Mouse (Mus musculus): Measurements from ENCODE around the gene Ptpn21. TPM values are rescaled to one million over a fixed set of nuclear protein-coding genes. Genes with fewer than 3 reads are reported as not detected.

The Ptpn21 gene
- 3.4 and 3.7 TPM in 2 replicates for polyA plus RNA-seq (2015; fragmentation: Nextera tagmentation; extraction: Ambion mirVana)

GRCm38 (mm10) chr12:98736951-98737800, at the start of gene Ptpn21:
Gene Ptpn21, minus strand, starts transcription at chr12:98737405.
- Histone ChIP-seq H3K4me2 (ENCODE audit: low read length) (peak within 1 kb of the TSS; percentile 96), H3K27ac (ENCODE audit: low read depth, low read length) (peak within 1 kb of the TSS; percentile 50), H3K4me1 (ENCODE audit: control insufficient read depth, insufficient read depth, low read depth, low read length) (peaks cover 20% of the 10 kb centered on the region), H3K9ac (ENCODE audit: low read depth, low read length) (peak within 1 kb of the TSS; percentile 74), H3K9me3 (ENCODE audit: control insufficient read depth, low read length) (no peaks in the 10 kb centered on the region), H3K4me3 (ENCODE audit: low read length) (peak within 1 kb of the TSS; percentile 67), H3K27me3 (replicated peaks; ENCODE audit: control insufficient read depth, insufficient read depth, low read length) (0 out of 2 replicates have a peak, but pooled peaks cover 2% of the 10 kb centered on the region), H3K36me3 (ENCODE audit: control insufficient read depth, insufficient read depth, low read length) (no peaks in the 10 kb centered on the region)
- ATAC-seq: peak; percentile 27
- under 1% methylated on average over 59 of the region's 75 CpGs for whole genome bisulfite sequencing

DNA sequence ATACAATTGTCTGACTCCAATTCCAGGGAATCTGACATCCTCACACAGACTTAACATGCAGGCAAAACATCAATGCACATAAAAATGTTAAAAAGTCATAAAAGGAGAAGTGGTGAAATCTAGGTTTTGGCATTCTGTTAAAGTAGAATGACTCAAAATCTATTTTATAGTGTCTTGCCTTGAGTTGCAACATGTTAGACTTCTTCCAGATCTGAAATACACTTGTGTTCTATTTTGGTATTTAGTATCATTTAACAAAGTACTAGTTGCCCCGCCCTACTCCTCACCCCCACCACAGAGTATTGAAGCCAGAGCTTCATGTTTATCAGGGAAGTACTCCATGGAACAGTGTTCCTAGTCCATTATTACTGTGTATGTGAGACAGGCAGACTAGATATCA, 47.0 kb upstream of the Ptpn21 start:
- Histone ChIP-seq H3K27ac (ENCODE audit: low read depth, low read length) (no peak overlapping the region), H3K9ac (ENCODE audit: low read depth, low read length) (no peak overlapping the region), H3K36me3 (ENCODE audit: control insufficient read depth, insufficient read depth, low read length) (peaks cover 39% of the 10 kb centered on the region), H3K4me2 (ENCODE audit: low read length) (no peak overlapping the region), H3K9me3 (ENCODE audit: control insufficient read depth, low read length) (no peaks in the 10 kb centered on the region), H3K27me3 (replicated peaks; ENCODE audit: control insufficient read depth, insufficient read depth, low read length) (no peaks in the 10 kb centered on the region), H3K4me1 (ENCODE audit: control insufficient read depth, insufficient read depth, low read depth, low read length) (no peaks in the 10 kb centered on the region), H3K4me3 (ENCODE audit: low read length) (no peak overlapping the region)
- no peak for ATAC-seq
- WGBS: 97% methylated on average over 1 of the region's 1 CpGs

DNA sequence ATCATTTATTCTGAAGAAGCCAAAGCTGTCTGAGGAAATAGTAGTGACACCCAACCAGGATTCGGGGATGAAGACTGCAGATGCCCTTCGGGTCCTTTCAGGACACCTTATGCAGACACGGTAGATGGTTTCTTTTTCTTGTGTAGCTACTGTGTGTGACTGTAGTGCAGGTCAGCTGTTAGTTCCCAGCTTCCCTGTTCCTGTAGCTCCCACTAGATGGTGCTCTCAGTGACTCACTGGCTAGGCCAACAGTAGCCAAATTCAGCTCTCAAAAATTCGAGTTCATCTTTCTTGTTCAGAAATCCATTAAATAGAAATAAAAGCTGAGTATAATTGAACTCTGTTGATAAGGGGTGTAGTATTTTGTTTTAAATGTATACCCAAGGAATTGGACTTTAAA, 41.9 kb upstream of the Ptpn21 start:
- H3K4me1 ChIP-seq (ENCODE audit: control insufficient read depth, insufficient read depth, low read depth, low read length): no peaks in the 10 kb centered on the region
- peaks cover 36% of the 10 kb centered on the region for H3K36me3 ChIP-seq (ENCODE audit: control insufficient read depth, insufficient read depth, low read length)
- H3K9ac ChIP-seq (ENCODE audit: low read depth, low read length): no peak overlapping the region
- WGBS: 80% methylated on average over 4 of the region's 4 CpGs
- no peaks in the 10 kb centered on the region for H3K27me3 ChIP-seq (replicated peaks; ENCODE audit: control insufficient read depth, insufficient read depth, low read length)
- no peak overlapping the region for H3K27ac ChIP-seq (ENCODE audit: low read depth, low read length)
- H3K9me3 ChIP-seq (ENCODE audit: control insufficient read depth, low read length): no peaks in the 10 kb centered on the region
- ATAC-seq: peak; percentile 52; the same call in 1 of the 2 replicates
- H3K4me3 ChIP-seq (ENCODE audit: low read length): no peak overlapping the region
- H3K4me2 ChIP-seq (ENCODE audit: low read length): no peak overlapping the region

- Histone ChIP-seq H3K36me3 (ENCODE audit: control insufficient read depth, insufficient read depth, low read length) (peaks cover 29% of the 10 kb centered on the region), H3K4me1 (ENCODE audit: control insufficient read depth, insufficient read depth, low read depth, low read length) (no peaks in the 10 kb centered on the region)
These were observed 40.3 kb upstream of the Ptpn21 start for GRCm38 (mm10) chr12:98777509-98777908.

GRCm38 (mm10) chr12:98766241-98766640, 29.0 kb upstream of the Ptpn21 start:
- Histone ChIP-seq H3K27me3 (replicated peaks; ENCODE audit: control insufficient read depth, insufficient read depth, low read length) (no peaks in the 10 kb centered on the region), H3K9ac (ENCODE audit: low read depth, low read length) (no peak overlapping the region), H3K4me1 (ENCODE audit: control insufficient read depth, insufficient read depth, low read depth, low read length) (no peaks in the 10 kb centered on the region), H3K27ac (ENCODE audit: low read depth, low read length) (no peak overlapping the region), H3K4me2 (ENCODE audit: low read length) (no peak overlapping the region), H3K4me3 (ENCODE audit: low read length) (no peak overlapping the region), H3K9me3 (ENCODE audit: control insufficient read depth, low read length) (no peaks in the 10 kb centered on the region), H3K36me3 (ENCODE audit: control insufficient read depth, insufficient read depth, low read length) (peaks cover 52% of the 10 kb centered on the region)
- WGBS: 95% methylated on average over 2 of the region's 2 CpGs
- ATAC-seq: no peak

More at GRCm38 (mm10) chr12:98777509-98777908, 40.3 kb upstream of the Ptpn21 start:
- Histone ChIP-seq H3K9ac (ENCODE audit: low read depth, low read length) (no peak overlapping the region), H3K27me3 (replicated peaks; ENCODE audit: control insufficient read depth, insufficient read depth, low read length) (no peaks in the 10 kb centered on the region), H3K4me2 (ENCODE audit: low read length) (no peak overlapping the region), H3K9me3 (ENCODE audit: control insufficient read depth, low read length) (no peaks in the 10 kb centered on the region), H3K4me3 (ENCODE audit: low read length) (no peak overlapping the region), H3K27ac (ENCODE audit: low read depth, low read length) (no peak overlapping the region)
- ATAC-seq: no peak
- 86% methylated on average over 3 of the region's 3 CpGs for WGBS

- Histone ChIP-seq H3K4me2 (ENCODE audit: low read length) (no peak overlapping the region), H3K4me3 (ENCODE audit: low read length) (no peak overlapping the region), H3K27me3 (replicated peaks; ENCODE audit: control insufficient read depth, insufficient read depth, low read length) (no peaks in the 10 kb centered on the region), H3K27ac (ENCODE audit: low read depth, low read length) (no peak overlapping the region), H3K36me3 (ENCODE audit: control insufficient read depth, insufficient read depth, low read length) (peaks cover 54% of the 10 kb centered on the region), H3K9ac (ENCODE audit: low read depth, low read length) (no peak overlapping the region), H3K4me1 (ENCODE audit: control insufficient read depth, insufficient read depth, low read depth, low read length) (no peaks in the 10 kb centered on the region), H3K9me3 (ENCODE audit: control insufficient read depth, low read length) (no peaks in the 10 kb centered on the region)
- WGBS: 93% methylated on average over 6 of the region's 6 CpGs
- no peak for ATAC-seq
These were observed 22.5 kb upstream of the Ptpn21 start for GRCm38 (mm10) chr12:98759700-98760099.

- Histone ChIP-seq H3K27me3 (replicated peaks; ENCODE audit: control insufficient read depth, insufficient read depth, low read length) (no peaks in the 10 kb centered on the region), H3K9ac (ENCODE audit: low read depth, low read length) (no peak overlapping the region), H3K9me3 (ENCODE audit: control insufficient read depth, low read length) (no peaks in the 10 kb centered on the region), H3K36me3 (ENCODE audit: control insufficient read depth, insufficient read depth, low read length) (peaks cover 45% of the 10 kb centered on the region), H3K4me2 (ENCODE audit: low read length) (no peak overlapping the region), H3K4me3 (ENCODE audit: low read length) (no peak overlapping the region), H3K27ac (ENCODE audit: low read depth, low read length) (no peak overlapping the region), H3K4me1 (ENCODE audit: control insufficient read depth, insufficient read depth, low read depth, low read length) (no peaks in the 10 kb centered on the region)
- no peak for ATAC-seq
- WGBS: 89% methylated on average over 6 of the region's 6 CpGs
These were observed 20.4 kb upstream of the Ptpn21 start for GRCm38 (mm10) chr12:98757636-98758035.

- Histone ChIP-seq H3K4me3 (ENCODE audit: low read length) (peak overlapping the region; percentile 97), H3K9ac (ENCODE audit: low read depth, low read length) (peak overlapping the region; percentile 93), H3K4me1 (ENCODE audit: control insufficient read depth, insufficient read depth, low read depth, low read length) (peaks cover 25% of the 10 kb centered on the region), H3K27ac (ENCODE audit: low read depth, low read length) (peak overlapping the region; percentile 95), H3K4me2 (ENCODE audit: low read length) (peak overlapping the region; percentile 72), H3K9me3 (ENCODE audit: control insufficient read depth, low read length) (no peaks in the 10 kb centered on the region), H3K36me3 (ENCODE audit: control insufficient read depth, insufficient read depth, low read length) (no peaks in the 10 kb centered on the region), H3K27me3 (replicated peaks; ENCODE audit: control insufficient read depth, insufficient read depth, low read length) (no peaks in the 10 kb centered on the region)
- under 1% methylated on average over 13 of the region's 14 CpGs for WGBS
- ATAC-seq: peak; percentile 60
These were observed 10.2 kb upstream of the Ptpn21 start for GRCm38 (mm10) chr12:98747380-98747753.

GRCm38 (mm10) chr12:98746746-98747379, 9.7 kb upstream of the Ptpn21 start, which contains the start of gene Zc3h14:
Gene Zc3h14, plus strand, starts transcription at chr12:98746964.
- under 1% methylated on average over 63 of the region's 87 CpGs for WGBS
- Histone ChIP-seq H3K36me3 (ENCODE audit: control insufficient read depth, insufficient read depth, low read length) (no peaks in the 10 kb centered on the region), H3K4me3 (ENCODE audit: low read length) (peak within 1 kb of the TSS; percentile 97), H3K27me3 (replicated peaks; ENCODE audit: control insufficient read depth, insufficient read depth, low read length) (no peaks in the 10 kb centered on the region), H3K9ac (ENCODE audit: low read depth, low read length) (peak within 1 kb of the TSS; percentile 93), H3K4me2 (ENCODE audit: low read length) (peak within 1 kb of the TSS; percentile 72), H3K4me1 (ENCODE audit: control insufficient read depth, insufficient read depth, low read depth, low read length) (peaks cover 25% of the 10 kb centered on the region), H3K27ac (ENCODE audit: low read depth, low read length) (peak within 1 kb of the TSS; percentile 95), H3K9me3 (ENCODE audit: control insufficient read depth, low read length) (no peaks in the 10 kb centered on the region)
- ATAC-seq: peak; percentile 91
